Mouse (Mus musculus): ENCODE results near the gene Hoxc10. TPM values are rescaled to one million over a fixed set of nuclear protein-coding genes. Genes with fewer than 3 reads are reported as not detected.
A peak's percentile ranks its signal among the peaks of the same experiment; 100 is the strongest.

The Hoxc10 gene
- polyA plus RNA-seq, 1 experiment from 2014 or later = not detected

GRCm38 (mm10) chr15:102987124-102987833 is 20.7 kb downstream of the Hoxc10 start:
- ATAC-seq (replicated peaks; ENCODE audit: low FRiP score) (0 out of 2 replicates have a peak, but pooled peaks have one; percentile 51), DNase-seq (ENCODE audit: low spot score) (peak; percentile 95)
- H3K36me3 ChIP-seq (ENCODE audit: control insufficient read depth, insufficient read depth, low read length) = no peaks in the 10 kb centered on the region
- no peak overlapping the region for H3K4me3 ChIP-seq (ENCODE audit: low read depth, low read length)
- no peak overlapping the region for H3K4me2 ChIP-seq (ENCODE audit: low read depth, low read length, severe bottlenecking)
- no peaks in the 10 kb centered on the region for H3K4me1 ChIP-seq (replicated peaks; ENCODE audit: control insufficient read depth, insufficient read depth, low read length)
- WGBS = 2% methylated on average over 21 of the region's 21 CpGs
- H3K27me3 ChIP-seq (ENCODE audit: control insufficient read depth, insufficient read depth, low read length) = peaks cover 99% of the 10 kb centered on the region
- H3K9me3 ChIP-seq (ENCODE audit: control insufficient read depth, low read length) = no peaks in the 10 kb centered on the region
- no peak overlapping the region for H3K9ac ChIP-seq (ENCODE audit: low read length)
- no peak overlapping the region for H3K27ac ChIP-seq (ENCODE audit: low read depth, low read length)

GRCm38 (mm10) chr15:102988078-102988477 is 21.5 kb downstream of the Hoxc10 start:
- Histone ChIP-seq H3K4me3 (ENCODE audit: low read depth, low read length) (no peak overlapping the region), H3K27ac (ENCODE audit: low read depth, low read length) (no peak overlapping the region), H3K9ac (ENCODE audit: low read length) (no peak overlapping the region), H3K36me3 (ENCODE audit: control insufficient read depth, insufficient read depth, low read length) (no peaks in the 10 kb centered on the region), H3K4me1 (replicated peaks; ENCODE audit: control insufficient read depth, insufficient read depth, low read length) (no peaks in the 10 kb centered on the region), H3K9me3 (ENCODE audit: control insufficient read depth, low read length) (no peaks in the 10 kb centered on the region), H3K27me3 (ENCODE audit: control insufficient read depth, insufficient read depth, low read length) (peaks cover 99% of the 10 kb centered on the region), H3K4me2 (ENCODE audit: low read depth, low read length, severe bottlenecking) (no peak overlapping the region)
- no peak for DNase-seq (ENCODE audit: low spot score)
- ATAC-seq (replicated peaks; ENCODE audit: low FRiP score) = no peak
- WGBS = 4% methylated on average over 5 of the region's 5 CpGs

- no peaks in the 10 kb centered on the region for H3K9me3 ChIP-seq (ENCODE audit: control insufficient read depth, low read length)
- H3K36me3 ChIP-seq (ENCODE audit: control insufficient read depth, insufficient read depth, low read length) = no peaks in the 10 kb centered on the region
- no peak within 1 kb of the TSS for H3K9ac ChIP-seq (ENCODE audit: low read length)
- ATAC-seq (replicated peaks; ENCODE audit: low FRiP score) = no peak
- under 1% methylated on average over 68 of the region's 69 CpGs for WGBS
- H3K27me3 ChIP-seq (ENCODE audit: control insufficient read depth, insufficient read depth, low read length) = peaks cover 97% of the 10 kb centered on the region
- H3K4me1 ChIP-seq (replicated peaks; ENCODE audit: control insufficient read depth, insufficient read depth, low read length) = no peaks in the 10 kb centered on the region
- no peak within 1 kb of the TSS for H3K4me2 ChIP-seq (ENCODE audit: low read depth, low read length, severe bottlenecking)
- H3K4me3 ChIP-seq (ENCODE audit: low read depth, low read length) = no peak within 1 kb of the TSS
- no peak within 1 kb of the TSS for H3K27ac ChIP-seq (ENCODE audit: low read depth, low read length)
- DNase-seq (ENCODE audit: low spot score) = no peak
These were observed 24.1 kb downstream of the Hoxc10 start, which contains the start of gene Hoxc8 for GRCm38 (mm10) chr15:102990461-102991397. Hoxc8 (plus strand) TSS chr15:102990607.

GRCm38 (mm10) chr15:102991782-102992181 is 25.2 kb downstream of the Hoxc10 start:
- 2% methylated on average over 7 of the region's 7 CpGs for WGBS
- ATAC-seq (replicated peaks; ENCODE audit: low FRiP score) (no peak), DNase-seq (ENCODE audit: low spot score) (no peak)
- Histone ChIP-seq H3K4me3 (ENCODE audit: low read depth, low read length) (no peak overlapping the region), H3K4me2 (ENCODE audit: low read depth, low read length, severe bottlenecking) (no peak overlapping the region), H3K36me3 (ENCODE audit: control insufficient read depth, insufficient read depth, low read length) (no peaks in the 10 kb centered on the region), H3K4me1 (replicated peaks; ENCODE audit: control insufficient read depth, insufficient read depth, low read length) (no peaks in the 10 kb centered on the region), H3K27ac (ENCODE audit: low read depth, low read length) (no peak overlapping the region), H3K9ac (ENCODE audit: low read length) (no peak overlapping the region), H3K9me3 (ENCODE audit: control insufficient read depth, low read length) (no peaks in the 10 kb centered on the region), H3K27me3 (ENCODE audit: control insufficient read depth, insufficient read depth, low read length) (peaks cover 97% of the 10 kb centered on the region)

GRCm38 (mm10) chr15:102992206-102992605 is 25.6 kb downstream of the Hoxc10 start:
- H3K36me3 ChIP-seq (ENCODE audit: control insufficient read depth, insufficient read depth, low read length) = no peaks in the 10 kb centered on the region
- no peak overlapping the region for H3K9ac ChIP-seq (ENCODE audit: low read length)
- H3K27me3 ChIP-seq (ENCODE audit: control insufficient read depth, insufficient read depth, low read length) = peaks cover 96% of the 10 kb centered on the region
- no peak for DNase-seq (ENCODE audit: low spot score)
- no peak overlapping the region for H3K4me3 ChIP-seq (ENCODE audit: low read depth, low read length)
- WGBS = under 1% methylated on average over 11 of the region's 11 CpGs
- no peak overlapping the region for H3K4me2 ChIP-seq (ENCODE audit: low read depth, low read length, severe bottlenecking)
- H3K27ac ChIP-seq (ENCODE audit: low read depth, low read length) = no peak overlapping the region
- no peak for ATAC-seq (replicated peaks; ENCODE audit: low FRiP score)
- H3K4me1 ChIP-seq (replicated peaks; ENCODE audit: control insufficient read depth, insufficient read depth, low read length) = no peaks in the 10 kb centered on the region
- no peaks in the 10 kb centered on the region for H3K9me3 ChIP-seq (ENCODE audit: control insufficient read depth, low read length)

GRCm38 (mm10) chr15:102992863-102993262 is 26.3 kb downstream of the Hoxc10 start:
- WGBS = 0% methylated on average over 3 of the region's 3 CpGs
- no peak for DNase-seq (ENCODE audit: low spot score)
- H3K9ac ChIP-seq (ENCODE audit: low read length) = no peak overlapping the region
- H3K4me1 ChIP-seq (replicated peaks; ENCODE audit: control insufficient read depth, insufficient read depth, low read length) = no peaks in the 10 kb centered on the region
- H3K27ac ChIP-seq (ENCODE audit: low read depth, low read length) = no peak overlapping the region
- H3K4me3 ChIP-seq (ENCODE audit: low read depth, low read length) = no peak overlapping the region
- no peaks in the 10 kb centered on the region for H3K9me3 ChIP-seq (ENCODE audit: control insufficient read depth, low read length)
- no peak overlapping the region for H3K4me2 ChIP-seq (ENCODE audit: low read depth, low read length, severe bottlenecking)
- H3K27me3 ChIP-seq (ENCODE audit: control insufficient read depth, insufficient read depth, low read length) = peaks cover 96% of the 10 kb centered on the region
- H3K36me3 ChIP-seq (ENCODE audit: control insufficient read depth, insufficient read depth, low read length) = no peaks in the 10 kb centered on the region
- ATAC-seq (replicated peaks; ENCODE audit: low FRiP score) = no peak

GRCm38 (mm10) chr15:102996548-102996947 is 30.0 kb downstream of the Hoxc10 start:
- DNase-seq (ENCODE audit: low spot score) (no peak), ATAC-seq (replicated peaks; ENCODE audit: low FRiP score) (no peak)
- peaks cover 97% of the 10 kb centered on the region for H3K27me3 ChIP-seq (ENCODE audit: control insufficient read depth, insufficient read depth, low read length)
- no peak overlapping the region for H3K27ac ChIP-seq (ENCODE audit: low read depth, low read length)
- H3K4me3 ChIP-seq (ENCODE audit: low read depth, low read length) = no peak overlapping the region
- peaks cover 3% of the 10 kb centered on the region; the same call in 1 of the 2 replicates for H3K4me1 ChIP-seq (replicated peaks; ENCODE audit: control insufficient read depth, insufficient read depth, low read length)
- no peak overlapping the region for H3K9ac ChIP-seq (ENCODE audit: low read length)
- no peaks in the 10 kb centered on the region for H3K9me3 ChIP-seq (ENCODE audit: control insufficient read depth, low read length)
- WGBS = under 1% methylated on average over 9 of the region's 9 CpGs
- H3K4me2 ChIP-seq (ENCODE audit: low read depth, low read length, severe bottlenecking) = no peak overlapping the region
- H3K36me3 ChIP-seq (ENCODE audit: control insufficient read depth, insufficient read depth, low read length) = no peaks in the 10 kb centered on the region

GRCm38 (mm10) chr15:102997431-102997830 is 30.8 kb downstream of the Hoxc10 start:
- peaks cover 3% of the 10 kb centered on the region; the same call in 1 of the 2 replicates for H3K4me1 ChIP-seq (replicated peaks; ENCODE audit: control insufficient read depth, insufficient read depth, low read length)
- peaks cover 97% of the 10 kb centered on the region for H3K27me3 ChIP-seq (ENCODE audit: control insufficient read depth, insufficient read depth, low read length)
- H3K9me3 ChIP-seq (ENCODE audit: control insufficient read depth, low read length) = no peaks in the 10 kb centered on the region
- DNase-seq (ENCODE audit: low spot score) (no peak), ATAC-seq (replicated peaks; ENCODE audit: low FRiP score) (no peak)
- no peak overlapping the region for H3K4me2 ChIP-seq (ENCODE audit: low read depth, low read length, severe bottlenecking)
- no peak overlapping the region for H3K9ac ChIP-seq (ENCODE audit: low read length)
- H3K36me3 ChIP-seq (ENCODE audit: control insufficient read depth, insufficient read depth, low read length) = no peaks in the 10 kb centered on the region
- WGBS = 1% methylated on average over 3 of the region's 3 CpGs
- H3K4me3 ChIP-seq (ENCODE audit: low read depth, low read length) = no peak overlapping the region
- no peak overlapping the region for H3K27ac ChIP-seq (ENCODE audit: low read depth, low read length)
